Comparison of ENCODE assay signal across 26 mouse cellular contexts in genomic region chr2:36071660-36072305, GRCm38 (mm10). TPM values are rescaled to one million over a fixed set of nuclear protein-coding genes. Genes with fewer than 3 reads are reported as not detected.
DNase-seq lines count a peak whose midpoint lies in the region; ATAC-seq and TF ChIP-seq lines count a peak whose summit lies in the region.
"Had no signal": no experiment of that assay in that cellular context is flagged by ENCODE, and none has a peak within 500 bp of the region (broad histone marks: within the 10 kb centered on the region; RNA-seq: fewer than 3 reads in every experiment).

No protein-coding gene starts in this region.

- H3K9me3 ChIP-seq in liver, embryonic 11.5 days (ENCODE audit: control insufficient read depth, low read length) = no peaks in the 10 kb centered on the region
- no peaks in the 10 kb centered on the region for H3K9me3 ChIP-seq in liver, embryonic 14.5 days (ENCODE audit: control insufficient read depth, low read length)
- no peaks in the 10 kb centered on the region for H3K9me3 ChIP-seq in liver, embryonic 16.5 days (replicated peaks; ENCODE audit: control insufficient read depth, low read length)
- H3K9me3 ChIP-seq: forebrain, embryonic 10.5 days; forebrain, embryonic 13.5 days; heart, embryonic 10.5 days; heart, embryonic 13.5 days had no signal

- no peak overlapping the region for H3K27ac ChIP-seq in liver, embryonic 11.5 days (ENCODE audit: low read depth, low read length)
- H3K27ac ChIP-seq in liver, embryonic 14.5 days = no peak overlapping the region
- H3K27ac ChIP-seq in liver, embryonic 16.5 days (ENCODE audit: low read length) = 0 out of 2 replicates have a peak overlapping the region, but pooled peaks have one; percentile 19
- H3K27ac ChIP-seq: forebrain, embryonic 10.5 days; forebrain, embryonic 13.5 days; heart, adult 2 months; heart, embryonic 10.5 days; heart, embryonic 13.5 days; hindbrain, embryonic 14.5 days had no signal

- 69% methylated on average over 8 of the region's 8 CpGs for WGBS in liver, embryonic 11.5 days
- 58% methylated on average over 8 of the region's 8 CpGs for WGBS in liver, embryonic 14.5 days (ENCODE audit: insufficient replicate concordance)
- WGBS in liver, embryonic 16.5 days (ENCODE audit: insufficient replicate concordance) = 51% methylated on average over 8 of the region's 8 CpGs

- ATAC-seq in liver, embryonic 11.5 days (replicated peaks; ENCODE audit: low FRiP score) = no peak
- peak; percentile 41 for ATAC-seq in liver, embryonic 14.5 days (ENCODE audit: insufficient read depth)
- ATAC-seq in liver, embryonic 16.5 days (ENCODE audit: low read depth) = peak; percentile 91
- no peak for ATAC-seq in megakaryocyte-erythroid progenitor cell, adult 5-6 weeks (replicated peaks; ENCODE audit: low FRiP score, low TSS enrichment, poor library complexity, severe bottlenecking)
- ATAC-seq: CD4-positive, CD25-positive, alpha-beta regulatory T cell, adult 4 months; forebrain, embryonic 13.5 days; forebrain, embryonic 16.5 days had no signal

- TF ChIP-seq CTCF in liver, embryonic 14.5 days (IDR thresholded peaks at IDR 0.05; ENCODE audit: low read depth) = 0 out of 2 replicates have a peak, but pooled peaks have one; percentile 21

- no peaks in the 10 kb centered on the region for H3K4me1 ChIP-seq in liver, embryonic 11.5 days (replicated peaks; ENCODE audit: control insufficient read depth, insufficient read depth, low read length)
- no peaks in the 10 kb centered on the region for H3K4me1 ChIP-seq in liver, embryonic 14.5 days (replicated peaks; ENCODE audit: control insufficient read depth in 2 of 2, insufficient read depth in 2 of 2, low read length in 1 of 2)
- H3K4me1 ChIP-seq in liver, embryonic 16.5 days (ENCODE audit: control insufficient read depth, low read depth, low read length) = peaks cover 3% of the 10 kb centered on the region; the same call in 1 of the 2 replicates
- H3K4me1 ChIP-seq: heart, embryonic 10.5 days; heart, embryonic 13.5 days had no signal

- H3K4me2 ChIP-seq in liver, embryonic 11.5 days = no peak overlapping the region
- H3K4me2 ChIP-seq in liver, embryonic 14.5 days (ENCODE audit: low read depth) = no peak overlapping the region
- no peak overlapping the region for H3K4me2 ChIP-seq in liver, embryonic 16.5 days (ENCODE audit: low read depth, low read length)
- H3K4me2 ChIP-seq: forebrain, embryonic 13.5 days; heart, embryonic 13.5 days; hindbrain, embryonic 14.5 days had no signal

- TF ChIP-seq EP300 in liver, embryonic 14.5 days (IDR thresholded peaks at IDR 0.05; ENCODE audit: low read depth) = no peak

- H3K4me3 ChIP-seq in liver, embryonic 11.5 days (ENCODE audit: low read depth, low read length) = no peak overlapping the region
- no peak overlapping the region for H3K4me3 ChIP-seq in liver, embryonic 14.5 days (ENCODE audit: insufficient read depth in 1 of 2, low read depth in 2 of 2, low read length in 2 of 2)
- H3K4me3 ChIP-seq in liver, embryonic 16.5 days (ENCODE audit: low read depth, low read length) = no peak overlapping the region
- H3K4me3 ChIP-seq: forebrain, embryonic 10.5 days; forebrain, embryonic 13.5 days; heart, adult 2 months; heart, embryonic 10.5 days; heart, embryonic 13.5 days had no signal

- no peaks in the 10 kb centered on the region for H3K27me3 ChIP-seq in liver, embryonic 11.5 days (replicated peaks; ENCODE audit: control insufficient read depth, insufficient read depth, low read length)
- no peaks in the 10 kb centered on the region for H3K27me3 ChIP-seq in liver, embryonic 14.5 days (ENCODE audit: control insufficient read depth, insufficient read depth, low read length)
- H3K27me3 ChIP-seq in liver, embryonic 16.5 days (ENCODE audit: control insufficient read depth, insufficient read depth, low read depth, low read length) = no peaks in the 10 kb centered on the region
- H3K27me3 ChIP-seq: forebrain, embryonic 13.5 days had no signal

- peak; percentile 7 for DNase-seq in liver
- DNase-seq in liver, embryonic 11.5 days (ENCODE audit: low spot score) = no peak
- DNase-seq in liver, embryonic 14.5 days (ENCODE audit: low read depth in 3 of 3, low spot score in 3 of 3) = no peak
- DNase-seq in spleen, adult 12 weeks (ENCODE audit: low spot score) = no peak
- DNase-seq: adrenal gland, adult 8-10 months; adrenal gland, postnatal 25 days; cerebellum, adult 18-20 months; cerebellum, adult 9-10 months; cerebellum, postnatal 14 days; gastrocnemius, postnatal 10 days; gastrocnemius, postnatal 36 days; heart, adult 2 months; heart, postnatal 14 days; heart, postnatal 4 days had no signal

- no peaks in the 10 kb centered on the region for H3K36me3 ChIP-seq in liver, embryonic 11.5 days (ENCODE audit: control insufficient read depth, insufficient read depth, low read length)
- no peaks in the 10 kb centered on the region for H3K36me3 ChIP-seq in liver, embryonic 14.5 days (replicated peaks; ENCODE audit: control insufficient read depth, insufficient read depth, low read depth)
- H3K36me3 ChIP-seq in liver, embryonic 16.5 days (ENCODE audit: control insufficient read depth, insufficient read depth) = no peaks in the 10 kb centered on the region
- H3K36me3 ChIP-seq: forebrain, embryonic 10.5 days; heart, embryonic 10.5 days; heart, embryonic 13.5 days had no signal

- H3K9ac ChIP-seq in liver, embryonic 11.5 days (ENCODE audit: low read depth, low read length) = no peak overlapping the region
- H3K9ac ChIP-seq in liver, embryonic 14.5 days (replicated peaks) = no peak overlapping the region
- no peak overlapping the region for H3K9ac ChIP-seq in liver, embryonic 16.5 days (ENCODE audit: low read depth, low read length)
- H3K9ac ChIP-seq: forebrain, embryonic 13.5 days; heart, embryonic 13.5 days; hindbrain, embryonic 14.5 days had no signal

RNA-seq across cellular contexts. Expression of gene Morn5, which starts 22.5 kb away (rescaled TPM):
- 0.27 TPM in 1 of 2 replicates, not detected in the other for polyA plus RNA-seq in liver, embryonic 11.5 days (2014; fragmentation: Nextera tagmentation; extraction: Ambion mirVana)
- polyA plus RNA-seq in liver, embryonic 14.5 days (2012; rRNA removed) = not detected in 2 replicates
- not detected in 2 replicates for polyA plus RNA-seq in liver, embryonic 14.5 days (2014; fragmentation: Nextera tagmentation; extraction: Ambion mirVana)
- polyA plus RNA-seq in liver, embryonic 16.5 days (2015; fragmentation: Nextera tagmentation; extraction: Ambion mirVana) = 0.13 TPM in 1 of 2 replicates, not detected in the other
- not detected in 2 replicates for total RNA-seq in megakaryocyte-erythroid progenitor cell, adult 5-6 weeks (2014; fragmentation: Nextera tagmentation)
- not detected in 2 replicates for total RNA-seq in megakaryocyte-erythroid progenitor cell, adult 5-6 weeks (2017)
- total RNA-seq: adrenal gland, postnatal 25 days; gastrocnemius, adult 18-20 months; gastrocnemius, postnatal 10 days; gastrocnemius, postnatal 36 days; granulocyte monocyte progenitor cell, adult 5-6 weeks; heart, adult 2 months; heart, postnatal 14 days; heart, postnatal 4 days had no signal
- polyA plus RNA-seq: CD4-positive, CD25-positive, alpha-beta regulatory T cell, adult 4 months; embryonic facial prominence, embryonic 11.5 days; heart, embryonic 10.5 days; heart, embryonic 13.5 days had no signal

RNA-seq across cellular contexts. Expression of gene Ndufa8, which starts 22.6 kb away (rescaled TPM):
- 251 and 269 TPM in 2 replicates for polyA plus RNA-seq in liver, embryonic 11.5 days (2014; fragmentation: Nextera tagmentation; extraction: Ambion mirVana)
- 45.4 and 56.1 TPM in 2 replicates for polyA plus RNA-seq in liver, embryonic 14.5 days (2012; rRNA removed)
- 127 and 128 TPM in 2 replicates for polyA plus RNA-seq in liver, embryonic 14.5 days (2014; fragmentation: Nextera tagmentation; extraction: Ambion mirVana)
- polyA plus RNA-seq in liver, embryonic 16.5 days (2015; fragmentation: Nextera tagmentation; extraction: Ambion mirVana) = 128 and 134 TPM in 2 replicates
- total RNA-seq in megakaryocyte-erythroid progenitor cell, adult 5-6 weeks (2014; fragmentation: Nextera tagmentation) = 121 and 160 TPM in 2 replicates
- total RNA-seq in megakaryocyte-erythroid progenitor cell, adult 5-6 weeks (2017) = 52.5 and 58.2 TPM in 2 replicates

RNA-seq across cellular contexts. Expression of gene Lhx6, which starts 33.4 kb away (rescaled TPM):
- polyA plus RNA-seq in liver, embryonic 11.5 days (2014; fragmentation: Nextera tagmentation; extraction: Ambion mirVana) = 0.59 and 0.99 TPM in 2 replicates
- polyA plus RNA-seq in liver, embryonic 14.5 days (2012; rRNA removed) = 0.21 and 0.22 TPM in 2 replicates
- 0.19 and 0.22 TPM in 2 replicates for polyA plus RNA-seq in liver, embryonic 14.5 days (2014; fragmentation: Nextera tagmentation; extraction: Ambion mirVana)
- 0.41 and 0.53 TPM in 2 replicates for polyA plus RNA-seq in liver, embryonic 16.5 days (2015; fragmentation: Nextera tagmentation; extraction: Ambion mirVana)
- total RNA-seq in megakaryocyte-erythroid progenitor cell, adult 5-6 weeks (2014; fragmentation: Nextera tagmentation) = not detected in 2 replicates
- total RNA-seq in megakaryocyte-erythroid progenitor cell, adult 5-6 weeks (2017) = not detected in 2 replicates
- total RNA-seq: granulocyte monocyte progenitor cell, adult 5-6 weeks had no signal
- polyA plus RNA-seq: CD4-positive, CD25-positive, alpha-beta regulatory T cell, adult 4 months had no signal

Comparison
In these comparisons a context has a peak if more than half of its experiments do, and no peak if none do; other contexts are left out.
1. ATAC-seq: peak in liver, embryonic 14.5 days (single experiment) and liver, embryonic 16.5 days (single experiment); none in liver, embryonic 11.5 days (single experiment) and megakaryocyte-erythroid progenitor cell, adult 5-6 weeks (single experiment).